Comparison of ENCODE assay signal across 10 mouse cellular contexts in the genomic region with DNA sequence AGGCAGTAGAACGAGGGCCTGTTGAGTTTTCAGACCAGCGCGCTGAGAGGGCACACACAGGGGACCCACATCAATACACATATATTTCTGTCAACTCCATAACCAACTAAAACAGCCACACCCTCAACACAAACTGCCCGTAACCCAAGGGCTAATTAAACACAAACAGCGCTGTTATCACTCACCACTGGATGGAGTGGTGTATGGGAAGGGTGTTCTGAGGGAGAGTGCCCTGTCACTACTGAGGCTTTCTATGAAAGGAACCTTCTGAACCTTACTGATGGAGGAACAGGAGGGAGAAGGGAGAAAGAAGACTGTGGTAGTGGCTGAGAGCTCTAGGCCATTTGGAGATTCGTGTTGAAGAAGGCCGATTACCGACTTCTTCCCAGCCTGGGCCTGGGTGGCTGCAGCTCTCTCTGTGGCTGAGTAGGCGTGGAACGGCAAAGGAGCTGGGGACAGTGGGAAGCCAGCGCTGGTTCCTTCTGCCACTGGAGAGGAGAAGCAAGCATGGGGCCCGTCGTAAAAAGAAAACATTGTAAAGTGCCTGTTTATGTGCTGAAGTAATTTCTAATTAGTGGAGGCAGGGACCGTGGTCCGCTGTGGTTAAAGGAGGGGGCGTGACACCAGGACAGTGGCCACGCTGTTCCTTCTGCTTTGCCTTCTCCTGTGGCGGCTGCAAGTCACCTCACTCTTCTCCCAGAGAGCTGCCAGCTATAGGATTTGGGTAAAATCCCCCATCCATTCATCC.
DNase-seq lines count a peak whose midpoint lies in the region; ATAC-seq lines count a peak whose summit lies in the region.
"Had no signal": no experiment of that assay in that cellular context is flagged by ENCODE, and none has a peak within 500 bp of the region (broad histone marks: within the 10 kb centered on the region; RNA-seq: fewer than 3 reads in every experiment).

No protein-coding gene starts in this region.

- no peak for ATAC-seq in lung, embryonic 15.5 days (ENCODE audit: borderline replicate concordance, extremely low read depth, low FRiP score, low TSS enrichment)
- ATAC-seq in neural tube, embryonic 15.5 days (ENCODE audit: low FRiP score) = peak; percentile 76

- peak; percentile 35 for DNase-seq in embryo, embryonic 10.5 days (ENCODE audit: low spot score)
- no peak for DNase-seq in embryo, embryonic 10 days (ENCODE audit: low spot score)
- no peak for DNase-seq in lung, postnatal 25 days (ENCODE audit: low spot score)
- DNase-seq in limb, embryonic 10.5 days (ENCODE audit: low spot score) = peak; percentile 45
- no peak for DNase-seq in yolk sac, embryonic 10.5 days (ENCODE audit: low spot score)
- no peak for DNase-seq in layer of hippocampus, adult 8-10 months (ENCODE audit: low spot score in 2 of 2)
- DNase-seq: gastrocnemius, postnatal 25 days had no signal

- peaks cover 37% of the 10 kb centered on the region for H3K4me1 ChIP-seq in lung, embryonic 15.5 days
- H3K4me1 ChIP-seq in limb, embryonic 10.5 days = peaks cover 13% of the 10 kb centered on the region
- H3K4me1 ChIP-seq in neural tube, embryonic 15.5 days = peaks cover 15% of the 10 kb centered on the region

- peak overlapping the region; percentile 29; the same call in 1 of the 2 replicates for H3K4me2 ChIP-seq in lung, embryonic 15.5 days
- peak overlapping the region; percentile 49 for H3K4me2 ChIP-seq in neural tube, embryonic 15.5 days

- peak overlapping the region; percentile 4; the same call in 1 of the 2 replicates for H3K9ac ChIP-seq in lung, embryonic 15.5 days
- H3K9ac ChIP-seq in neural tube, embryonic 15.5 days (replicated peaks) = peak overlapping the region; percentile 17; the same call in 1 of the 2 replicates

- peak overlapping the region; percentile 53 for H3K27ac ChIP-seq in lung, embryonic 15.5 days
- no peak overlapping the region for H3K27ac ChIP-seq in limb, embryonic 10.5 days
- no peak overlapping the region for H3K27ac ChIP-seq in neural tube, embryonic 15.5 days (replicated peaks)

- no peaks in the 10 kb centered on the region for H3K36me3 ChIP-seq in lung, embryonic 15.5 days
- no peaks in the 10 kb centered on the region for H3K36me3 ChIP-seq in limb, embryonic 10.5 days
- H3K36me3 ChIP-seq in neural tube, embryonic 15.5 days = no peaks in the 10 kb centered on the region

- 34% methylated on average over 18 of the region's 18 CpGs for WGBS in lung, embryonic 15.5 days
- WGBS in limb, embryonic 10.5 days = 23% methylated on average over 18 of the region's 18 CpGs
- 26% methylated on average over 18 of the region's 18 CpGs for WGBS in neural tube, embryonic 15.5 days

- H3K4me3 ChIP-seq in lung, embryonic 15.5 days = no peak overlapping the region
- peak overlapping the region; percentile 30 for H3K4me3 ChIP-seq in limb, embryonic 10.5 days
- 0 out of 2 replicates have a peak overlapping the region, but pooled peaks have one; percentile 1 for H3K4me3 ChIP-seq in neural tube, embryonic 15.5 days (replicated peaks)
- H3K4me3 ChIP-seq: myocyte had no signal

- no peaks in the 10 kb centered on the region for H3K27me3 ChIP-seq in lung, embryonic 15.5 days
- peaks cover 39% of the 10 kb centered on the region for H3K27me3 ChIP-seq in limb, embryonic 10.5 days (ENCODE audit: low read depth, poor library complexity, severe bottlenecking)
- H3K27me3 ChIP-seq in neural tube, embryonic 15.5 days (replicated peaks) = no peaks in the 10 kb centered on the region

- H3K9me3 ChIP-seq in lung, embryonic 15.5 days = no peaks in the 10 kb centered on the region
- no peaks in the 10 kb centered on the region for H3K9me3 ChIP-seq in limb, embryonic 10.5 days (replicated peaks)
- no peaks in the 10 kb centered on the region for H3K9me3 ChIP-seq in neural tube, embryonic 15.5 days (replicated peaks)

Comparison
In these comparisons a context has a peak if more than half of its experiments do, and no peak if none do; other contexts are left out.
1. DNase-seq: peak in embryo, embryonic 10.5 days (single experiment) and limb, embryonic 10.5 days (single experiment); none in embryo, embryonic 10 days (single experiment), lung, postnatal 25 days (single experiment), yolk sac, embryonic 10.5 days (single experiment) and layer of hippocampus, adult 8-10 months (0 of 2).